Comparison of ENCODE assay signal across 13 mouse cellular contexts in genomic region chr13:41341422-41341821, GRCm38 (mm10).
DNase-seq lines count a peak whose midpoint lies in the region; ATAC-seq and TF ChIP-seq lines count a peak whose summit lies in the region.
"Had no signal": no experiment of that assay in that cellular context is flagged by ENCODE, and none has a peak within 500 bp of the region (broad histone marks: within the 10 kb centered on the region; RNA-seq: fewer than 3 reads in every experiment).

No protein-coding gene starts in this region.

- DNase-seq in heart, adult 18-20 months, result peak; percentile 75 to 79
- DNase-seq in heart, embryonic 10.5 days (ENCODE audit: low spot score), result no peak
- DNase-seq in lung, postnatal 14 days, result peak; percentile 59
- no peak for DNase-seq in lung, postnatal 25 days (ENCODE audit: low spot score)
- DNase-seq in heart, postnatal 0 days (ENCODE audit: low spot score), result no peak
- peak; percentile 69 to 78 for DNase-seq in kidney, postnatal 36 days
- no peak for DNase-seq in frontal cortex, postnatal 36 days (ENCODE audit: low spot score in 2 of 2)
- DNase-seq: cerebellum, postnatal 36 days; layer of hippocampus, adult 9-11 months; thymus, postnatal 4 days had no signal

- H3K4me1 ChIP-seq in heart, embryonic 10.5 days, result peaks cover 71% of the 10 kb centered on the region
- H3K4me1 ChIP-seq in heart, postnatal 0 days (ENCODE audit: control insufficient read depth, insufficient read depth), result peaks cover 74% of the 10 kb centered on the region

- no peaks in the 10 kb centered on the region for H3K27me3 ChIP-seq in heart, embryonic 10.5 days (ENCODE audit: insufficient read depth, poor library complexity, severe bottlenecking)
- H3K27me3 ChIP-seq in heart, postnatal 0 days (ENCODE audit: control insufficient read depth, insufficient read depth, low read length), result no peaks in the 10 kb centered on the region
- H3K27me3 ChIP-seq: limb, embryonic 15.5 days; midbrain, embryonic 12.5 days; neural tube, embryonic 15.5 days had no signal

- no peaks in the 10 kb centered on the region for H3K9me3 ChIP-seq in heart, embryonic 10.5 days
- H3K9me3 ChIP-seq in heart, postnatal 0 days (replicated peaks; ENCODE audit: control insufficient read depth, low read length), result no peaks in the 10 kb centered on the region
- H3K9me3 ChIP-seq: limb, embryonic 15.5 days; midbrain, embryonic 12.5 days; neural tube, embryonic 15.5 days had no signal

- H3K27ac ChIP-seq in heart, embryonic 10.5 days, result no peak overlapping the region
- peak overlapping the region; percentile 43 for H3K27ac ChIP-seq in heart, postnatal 0 days (ENCODE audit: low read depth)
- H3K27ac ChIP-seq: limb, embryonic 15.5 days; midbrain, embryonic 12.5 days; neural tube, embryonic 15.5 days had no signal

- TF ChIP-seq CTCF in heart, postnatal 0 days (IDR thresholded peaks at IDR 0.05; ENCODE audit: low read depth), result no peak

- no peak for TF ChIP-seq EP300 in heart, postnatal 0 days (IDR thresholded peaks at IDR 0.05; ENCODE audit: low read depth)

- WGBS in heart, embryonic 10.5 days, result 70% methylated on average over 9 of the region's 9 CpGs
- 35% methylated on average over 9 of the region's 9 CpGs for WGBS in heart, postnatal 0 days

- no peak overlapping the region for H3K4me2 ChIP-seq in heart, postnatal 0 days (ENCODE audit: low read depth, low read length)
- H3K4me2 ChIP-seq: limb, embryonic 15.5 days; midbrain, embryonic 12.5 days; neural tube, embryonic 15.5 days had no signal

- H3K36me3 ChIP-seq in heart, embryonic 10.5 days, result peaks cover 14% of the 10 kb centered on the region
- peaks cover 17% of the 10 kb centered on the region; the same call in 1 of the 2 replicates for H3K36me3 ChIP-seq in heart, postnatal 0 days (replicated peaks; ENCODE audit: control insufficient read depth, insufficient read depth, low read length)
- H3K36me3 ChIP-seq: neural tube, embryonic 15.5 days had no signal

- no peak overlapping the region for H3K9ac ChIP-seq in heart, postnatal 0 days (replicated peaks; ENCODE audit: low read depth, low read length)
- H3K9ac ChIP-seq: limb, embryonic 15.5 days; midbrain, embryonic 12.5 days; neural tube, embryonic 15.5 days had no signal

- H3K4me3 ChIP-seq in heart, embryonic 10.5 days, result no peak overlapping the region
- H3K4me3 ChIP-seq in heart, postnatal 0 days (ENCODE audit: low read depth, low read length), result no peak overlapping the region
- H3K4me3 ChIP-seq: limb, embryonic 15.5 days; midbrain, embryonic 12.5 days; neural tube, embryonic 15.5 days had no signal

- no peak for ATAC-seq in heart, postnatal 0 days (ENCODE audit: insufficient read depth, low read depth)

Comparison
In these comparisons a context has a peak if more than half of its experiments do, and no peak if none do; other contexts are left out.
1. DNase-seq: peak in heart, adult 18-20 months (2 of 2), lung, postnatal 14 days (single experiment) and kidney, postnatal 36 days (2 of 2); none in heart, embryonic 10.5 days (single experiment), lung, postnatal 25 days (single experiment), heart, postnatal 0 days (single experiment) and frontal cortex, postnatal 36 days (0 of 2).